Mouse (Mus musculus): ENCODE results near the gene Pycard. TPM values are rescaled to one million over a fixed set of nuclear protein-coding genes. Genes with fewer than 3 reads are reported as not detected.

The Pycard gene
- total RNA-seq, 2 experiments from 2014 or later: 1.5 to 4.3 TPM

GRCm38 (mm10) chr7:128004150-128004486, 10.5 kb upstream of the Pycard start:
- no peak for DNase-seq (ENCODE audit: low spot score in 2 of 2)

GRCm38 (mm10) chr7:128003688-128004087, 10.0 kb upstream of the Pycard start, which contains the start of gene Trim72:
Trim72 (plus strand) TSS chr7:128003949.
- DNase-seq (ENCODE audit: low spot score in 2 of 2): no peak

GRCm38 (mm10) chr7:128003098-128003497, 9.4 kb upstream of the Pycard start:
- DNase-seq (ENCODE audit: low spot score in 2 of 2): no peak

- DNase-seq (ENCODE audit: low spot score in 2 of 2): no peak
Observed at GRCm38 (mm10) chr7:128000068-128000950, 6.6 kb upstream of the Pycard start.

GRCm38 (mm10) chr7:127999436-127999835, 5.8 kb upstream of the Pycard start:
- DNase-seq (ENCODE audit: low spot score in 2 of 2): no peak

DNA sequence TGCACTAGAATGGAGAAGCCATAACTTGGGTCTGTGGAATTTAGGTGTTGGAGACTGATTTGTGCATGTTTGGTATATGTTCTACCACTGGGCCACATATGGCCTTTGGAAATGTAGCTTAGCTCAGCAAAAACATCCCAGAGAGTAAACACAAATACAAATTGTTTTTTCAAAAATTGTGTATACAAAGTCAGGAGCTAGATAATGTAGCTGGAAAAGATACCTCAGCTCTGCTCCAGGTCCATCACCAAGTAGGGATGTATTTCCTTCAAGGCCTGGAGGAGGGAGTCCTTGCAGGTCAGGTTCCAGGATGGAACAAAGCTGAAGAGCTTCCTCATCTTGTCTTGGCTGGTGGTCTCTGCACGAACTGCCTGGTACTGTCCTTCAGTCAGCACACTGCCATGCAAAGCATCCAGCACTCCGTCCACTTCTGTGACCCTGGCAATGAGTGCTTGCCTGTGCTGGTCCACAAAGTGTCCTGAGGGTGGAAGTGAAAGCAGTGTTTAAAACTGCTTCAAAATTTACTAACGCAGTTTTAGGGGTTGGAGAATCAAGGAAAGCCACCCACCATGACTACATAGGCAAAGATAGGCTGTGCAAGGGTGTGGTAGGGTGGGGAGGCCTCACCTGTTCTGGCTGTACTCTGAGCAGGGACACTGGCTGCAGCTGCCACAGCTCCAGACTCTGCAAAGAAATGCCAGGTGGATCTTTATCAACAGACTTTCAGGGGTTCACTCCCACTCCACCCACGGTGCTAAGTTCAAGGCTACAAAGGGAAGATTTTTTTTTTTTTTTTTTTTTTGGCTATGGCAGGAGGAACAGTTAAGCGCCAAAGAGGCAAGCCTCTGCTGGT, 953 bp downstream of the Pycard start:
- DNase-seq (ENCODE audit: low spot score in 2 of 2): no peak

GRCm38 (mm10) chr7:127991643-127992487, 1.8 kb downstream of the Pycard start:
- peak; percentile 63 to 71 for DNase-seq (ENCODE audit: low spot score in 2 of 2)

DNA sequence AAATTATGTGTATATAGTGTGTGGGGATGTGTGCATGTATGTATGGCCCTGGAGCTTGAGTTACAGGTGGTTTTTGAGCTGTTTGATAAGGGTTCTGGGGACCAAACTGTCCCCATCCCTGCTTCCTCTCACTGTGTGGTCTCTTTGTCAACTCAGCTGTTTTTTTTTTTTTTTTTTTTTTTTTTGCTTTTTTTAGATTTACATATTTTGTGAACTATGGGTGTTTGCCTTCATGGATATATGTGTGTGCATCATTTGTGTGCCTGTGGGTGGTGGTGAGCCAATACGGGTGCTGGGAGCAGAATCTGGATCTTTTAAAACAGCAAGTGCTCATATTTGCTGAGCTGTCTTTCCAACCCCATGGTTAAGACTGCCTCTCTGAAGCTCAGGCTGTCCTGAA, 4.8 kb downstream of the Pycard start:
- DNase-seq (ENCODE audit: low spot score in 2 of 2): no peak

GRCm38 (mm10) chr7:127980606-127981005, 13.1 kb downstream of the Pycard start:
- DNase-seq (ENCODE audit: low spot score in 2 of 2): no peak

GRCm38 (mm10) chr7:127978856-127979255, 14.8 kb downstream of the Pycard start:
- no peak for DNase-seq (ENCODE audit: low spot score in 2 of 2)

DNA sequence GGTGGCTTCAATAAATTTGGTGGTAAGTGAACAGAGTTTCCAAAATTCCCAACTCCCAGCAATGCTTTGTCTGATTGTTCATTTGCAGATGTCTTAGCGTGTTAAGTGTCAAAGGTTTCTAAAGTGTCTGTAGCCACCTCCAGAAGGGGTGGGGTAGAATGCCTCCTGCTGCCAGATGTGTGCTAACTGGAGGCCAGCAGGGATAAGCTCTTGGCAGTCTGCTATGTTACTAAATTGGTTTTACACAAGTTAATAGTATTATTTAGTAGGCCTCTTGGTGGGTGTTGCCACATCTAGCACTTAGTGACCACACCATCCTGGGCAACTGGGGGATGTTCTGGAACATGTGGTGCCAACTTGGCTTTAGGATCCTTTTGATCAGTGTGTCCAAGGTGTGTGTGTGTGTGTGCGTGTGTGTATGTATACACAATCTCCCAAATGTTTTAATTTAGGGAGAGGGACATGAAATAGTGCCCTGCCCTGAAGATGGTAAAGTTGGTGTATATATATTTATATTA, 19.2 kb downstream of the Pycard start:
- no peak for DNase-seq (ENCODE audit: low spot score in 2 of 2)

DNA sequence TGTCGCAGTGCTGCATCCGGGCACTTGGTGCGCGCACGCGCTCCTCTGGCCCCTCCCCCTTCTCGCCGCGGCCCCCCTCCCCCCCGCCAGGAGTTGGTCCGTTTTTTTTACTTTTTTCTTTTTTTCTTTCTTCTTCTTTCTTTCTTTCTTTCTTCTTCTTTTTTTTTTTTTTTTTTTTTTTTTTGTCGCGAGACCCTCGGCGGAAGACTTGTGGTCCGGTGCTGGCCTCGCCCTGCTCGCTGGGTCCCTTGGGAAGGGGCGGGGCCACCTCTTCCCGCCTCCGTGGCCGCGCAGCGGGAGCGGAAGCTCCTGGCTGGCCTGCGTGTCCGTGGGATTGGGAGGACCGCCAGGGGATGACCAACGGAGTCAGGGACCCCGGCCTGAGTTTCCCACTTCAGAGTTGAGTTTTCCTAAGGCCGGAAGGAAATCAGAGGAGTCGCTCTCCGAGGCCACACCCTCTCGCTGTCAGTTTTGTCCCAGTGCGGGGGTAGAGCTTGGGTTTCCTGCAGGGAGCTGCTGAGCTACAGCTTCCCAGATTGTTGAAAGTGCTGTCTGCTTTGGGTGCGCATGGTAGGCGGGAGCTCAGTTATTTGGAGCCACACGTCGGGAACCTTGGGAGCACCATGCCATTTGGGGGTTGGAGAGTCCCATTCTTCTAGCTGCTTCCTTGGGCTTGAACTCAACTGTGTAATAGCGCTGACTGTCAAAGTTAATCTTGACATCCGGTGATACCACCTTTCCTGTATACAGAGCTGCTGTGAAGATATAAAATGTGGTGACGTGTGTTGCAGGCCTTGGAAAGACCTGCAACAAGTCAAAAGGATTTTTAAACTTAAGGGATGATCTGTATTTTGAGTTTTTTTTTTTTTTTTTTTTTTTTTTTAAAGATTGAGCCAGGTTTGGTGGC, 25.5 kb downstream of the Pycard start:
- peak; percentile 58 to 66 for DNase-seq (ENCODE audit: low spot score in 2 of 2)

DNA sequence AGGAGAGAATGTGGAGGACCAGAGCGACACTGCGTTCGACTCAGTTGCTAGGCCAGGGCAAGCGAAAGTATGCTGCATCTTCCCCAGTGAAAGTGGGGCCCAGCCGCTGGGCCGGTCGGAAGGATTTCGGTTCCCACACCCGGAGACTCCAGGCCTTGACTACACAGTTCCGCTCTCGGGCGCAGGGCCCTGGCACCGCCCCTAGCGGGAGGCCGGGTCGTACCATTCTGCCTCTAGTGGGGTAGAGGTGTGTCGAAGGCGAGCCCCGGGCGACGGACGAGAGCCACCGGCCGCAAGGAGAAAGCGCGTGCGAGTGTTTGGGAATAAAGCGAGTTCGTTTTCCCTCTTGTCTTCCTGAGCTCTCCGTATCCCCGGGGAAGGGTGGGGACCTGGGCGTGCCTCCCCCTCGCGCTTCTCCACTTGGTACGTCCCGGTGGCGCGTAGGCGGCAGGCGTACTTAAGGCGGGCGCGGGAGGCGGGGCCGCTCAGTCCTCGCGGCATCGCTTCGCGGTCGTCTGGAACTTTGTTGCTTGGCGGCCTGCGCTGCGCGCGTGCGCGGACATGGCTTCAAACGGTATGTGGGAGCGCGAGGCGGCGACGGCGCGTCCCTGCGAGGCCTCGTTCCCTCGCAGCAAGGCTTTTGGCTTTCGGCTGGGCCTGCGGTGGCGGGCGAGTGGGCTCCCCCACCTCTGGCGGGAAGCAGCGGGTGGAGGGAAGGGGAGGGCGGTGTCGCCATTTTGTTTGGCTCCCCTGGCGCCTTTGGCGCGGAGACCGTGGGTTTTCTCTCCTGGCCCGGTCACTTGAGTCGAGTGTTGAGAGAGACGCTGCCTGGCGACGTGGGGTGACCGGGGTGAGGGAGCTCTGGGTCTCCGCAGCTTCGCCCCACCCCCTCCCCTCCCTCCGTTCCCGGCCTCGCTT, 26.4 kb downstream of the Pycard start, which contains the start of gene Fus:
Gene Fus, plus strand, starts transcription at position 454 of the 918 bp plus-strand sequence.
- DNase-seq (ENCODE audit: low spot score in 2 of 2): peak; percentile 95 to 98

DNA sequence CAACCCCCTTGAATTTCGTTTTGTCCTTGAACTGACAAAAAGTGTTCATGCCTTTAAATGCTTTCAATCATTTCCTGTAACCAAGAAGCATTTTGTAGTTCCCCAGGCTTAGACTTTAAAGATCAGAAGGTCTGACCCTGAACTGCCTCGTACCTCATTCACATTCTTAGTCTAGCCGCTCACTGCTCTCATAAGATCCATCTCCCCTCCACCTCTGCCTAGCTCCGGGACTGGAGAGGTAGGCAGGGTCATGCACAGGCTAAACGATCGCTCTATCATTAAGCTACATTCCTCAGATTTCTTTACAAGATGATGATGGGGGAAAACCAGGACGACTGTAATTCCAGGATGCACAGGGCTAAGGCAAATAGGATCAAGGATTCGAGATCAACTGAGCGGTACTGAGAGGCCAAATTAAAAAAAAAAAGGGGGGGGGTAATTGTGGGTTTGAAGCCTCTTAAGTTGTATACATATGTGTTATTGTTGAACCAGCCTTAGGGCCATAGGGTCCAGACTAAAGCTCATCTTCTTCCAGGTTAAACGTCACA, 27.2 kb downstream of the Pycard start:
- no peak for DNase-seq (ENCODE audit: low spot score in 2 of 2)

- DNase-seq (ENCODE audit: low spot score in 2 of 2): no peak
Observed at GRCm38 (mm10) chr7:127959364-127959763, 34.3 kb downstream of the Pycard start.

GRCm38 (mm10) chr7:127952864-127953581, 40.6 kb downstream of the Pycard start:
- DNase-seq (ENCODE audit: low spot score in 2 of 2): no peak

DNA sequence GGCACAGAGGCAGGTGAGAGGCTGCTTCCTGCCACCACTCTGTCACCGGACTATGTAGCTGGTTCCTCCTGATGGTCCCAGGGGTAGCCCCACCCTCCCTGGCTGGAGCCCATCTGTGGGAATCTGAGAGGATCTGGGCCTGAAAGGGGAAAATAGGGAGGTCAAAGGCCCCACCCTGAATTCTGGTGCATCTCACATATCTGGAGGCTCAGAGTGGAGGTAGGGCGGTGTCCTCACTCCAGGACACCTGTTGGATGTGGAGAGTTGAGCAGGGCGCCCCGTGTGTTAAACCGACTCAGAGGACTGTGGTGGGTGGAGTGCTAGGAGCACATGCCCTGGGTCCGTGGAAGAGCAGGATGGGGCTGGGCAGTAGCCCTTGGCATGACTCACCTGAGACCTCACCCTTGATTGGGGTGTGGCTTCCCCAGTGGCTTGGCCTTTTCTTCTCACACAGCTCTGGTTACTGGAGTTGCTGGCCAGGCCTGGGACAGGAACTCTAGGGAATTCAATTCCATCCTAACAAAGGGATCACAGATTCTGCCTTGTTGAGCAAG, 47.1 kb downstream of the Pycard start, which contains the start of gene Prss36:
Gene Prss36, minus strand, starts transcription at position 256 of the 554 bp plus-strand sequence.
- DNase-seq (ENCODE audit: low spot score in 2 of 2): no peak

Data from layer of hippocampus, postnatal 14 days (tissue).